Mouse (Mus musculus) E14TG2a.4 (cell line): ENCODE measurements at regions not wholly inside any gene's neighbourhood (a gene's known extent, or its start where the extent isn't known, plus 50 kb on each side); places are given as distances from the start of the nearest gene placed in this dataset.

ENCODE experiments used
- CTCF ChIP-seq: conservative IDR thresholded peaks from 2 replicates; pipeline ENCODE4 v1.5.1; 2014; ENCODE audit warnings: low read length
- NANOG ChIP-seq: IDR thresholded peaks from 2 replicates; pipeline ENCODE4 v1.6.1; 2014; ENCODE audit warnings: borderline replicate concordance, low read length, mixed read lengths
- POU5F1 ChIP-seq: IDR thresholded peaks from 2 replicates; pipeline ENCODE4 v1.6.1; 2014; ENCODE audit warnings: low read length, borderline replicate concordance

- TF ChIP-seq CTCF (no peak), POU5F1 (no peak), NANOG (no peak)
These were observed 156.1 kb downstream of the 1500009L16Rik start for GRCm38 (mm10) chr10:83878745-83879144.
